Mouse (Mus musculus) cerebellum, adult 2 months (tissue): Measurements from ENCODE around the gene Sec61b.

Experiments used
- CTCF ChIP-seq: fragments of 200-500 bp; IDR thresholded peaks from 2 replicates; pipeline ENCODE4 v1.5.1; 2011; ENCODE audit warnings: low read depth, mild to moderate bottlenecking, control low read depth, low read length, moderate library complexity, borderline replicate concordance; ENCODE audit not compliant: insufficient read depth
- POLR2A ChIP-seq: fragments of 200-500 bp; IDR thresholded peaks from 2 replicates; pipeline ENCODE4 v1.6.1; 2011; ENCODE audit warnings: low read length, control low read depth, borderline replicate concordance; ENCODE audit not compliant: insufficient read depth

DNA sequence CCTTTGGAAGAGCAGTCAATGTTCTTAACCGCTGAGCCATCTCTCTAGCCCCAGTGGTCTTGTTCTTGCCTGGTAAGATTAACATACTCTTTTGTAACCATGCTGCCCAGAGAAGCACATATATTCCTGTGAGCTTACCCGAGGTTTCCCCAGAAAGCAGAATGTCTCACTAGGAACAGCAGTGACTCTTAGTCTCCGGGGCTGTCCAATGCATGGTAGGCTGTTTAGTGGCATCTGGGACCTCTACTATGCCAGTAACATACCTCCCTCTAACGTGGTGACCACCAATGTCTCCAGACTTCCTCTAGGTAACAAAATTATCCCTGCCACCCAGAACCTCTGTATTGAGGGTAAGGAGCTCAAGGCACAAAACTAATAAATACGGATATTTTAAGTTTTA is 43.4 kb upstream of the Sec61b start:
- TF ChIP-seq POLR2A (no peak), CTCF (no peak)
